Mouse (Mus musculus) intestine, postnatal 0 days (tissue): ENCODE results near the gene Cdh19. TPM values are rescaled to one million over a fixed set of nuclear protein-coding genes. Genes with fewer than 3 reads are reported as not detected.

Experiments used
- ATAC-seq: fragments of 200-750 bp; cut with Nextera tagmentation; 2 replicates; pipeline ENCODE4 v1.8.0; 2017; ENCODE audit warnings: mild to moderate bottlenecking, moderate TSS enrichment, moderate library complexity
- H3K27ac ChIP-seq: fragments of 300-500 bp; sonication (generic); 2 replicates; pipeline ENCODE4 v1.5.1; 2014; ENCODE audit warnings: mild to moderate bottlenecking, low read depth, low read length, moderate library complexity
- H3K27me3 ChIP-seq: fragments of 300-500 bp; sonication (generic); replicated peaks from 2 replicates; pipeline ENCODE4 v1.6.1; 2014; ENCODE audit warnings: low read length, mixed read lengths; ENCODE audit not compliant: control insufficient read depth, insufficient read depth
- H3K36me3 ChIP-seq: fragments of 300-500 bp; sonication (generic); 2 replicates; pipeline ENCODE4 v1.6.1; 2014; ENCODE audit warnings: mild to moderate bottlenecking, moderate library complexity; ENCODE audit not compliant: control insufficient read depth, insufficient read depth
- H3K4me1 ChIP-seq: fragments of 300-500 bp; sonication (generic); replicated peaks from 2 replicates; pipeline ENCODE4 v1.6.1; 2014; ENCODE audit warnings: antibody characterized with exemption, low read length, mixed read lengths; ENCODE audit not compliant: control insufficient read depth, insufficient read depth
- H3K4me2 ChIP-seq: fragments of 300-500 bp; sonication (generic); replicated peaks from 2 replicates; pipeline ENCODE4 v1.6.1; 2014; ENCODE audit warnings: low read depth, mild to moderate bottlenecking, moderate library complexity
- H3K4me3 ChIP-seq: fragments of 300-500 bp; sonication (generic); 2 replicates; pipeline ENCODE4 v1.5.1; 2014; ENCODE audit warnings: low read depth, low read length
- H3K9ac ChIP-seq: fragments of 300-500 bp; sonication (generic); 2 replicates; pipeline ENCODE4 v1.6.1; 2014; ENCODE audit warnings: mild to moderate bottlenecking, low read depth, low read length
- H3K9me3 ChIP-seq: fragments of 300-500 bp; sonication (generic); 2 replicates; pipeline ENCODE4 v1.6.1; 2016; ENCODE audit warnings: mixed run types; ENCODE audit not compliant: control insufficient read depth
- CTCF ChIP-seq: sonication (generic); IDR thresholded peaks from 2 replicates; pipeline ENCODE4 v1.5.1; 2016; ENCODE audit warnings: low read depth, mild to moderate bottlenecking, control low read depth, antibody characterized with exemption, moderate library complexity
- WGBS: fragments of 180-500 bp; shearing (Covaris S2); extraction: QIAGEN DNeasy Blood & Tissue Kit; methylation state at CpG from one replicate; pipeline ENCODE4 v1.1.7; 2014; 5-methylcytosine and 5-hydroxymethylcytosine counted together
- polyA plus RNA-seq: library from polyadenylated mRNA; unstranded; fragments of >200 nt; fragmentation: Nextera tagmentation; extraction: Ambion mirVana; gene quantifications from 2 replicates; pipeline ENCODE4 v1.2.1, GENCODE M21; 2015

The Cdh19 gene
- polyA plus RNA-seq, 1 experiment from 2014 or later = 0.80 TPM

DNA sequence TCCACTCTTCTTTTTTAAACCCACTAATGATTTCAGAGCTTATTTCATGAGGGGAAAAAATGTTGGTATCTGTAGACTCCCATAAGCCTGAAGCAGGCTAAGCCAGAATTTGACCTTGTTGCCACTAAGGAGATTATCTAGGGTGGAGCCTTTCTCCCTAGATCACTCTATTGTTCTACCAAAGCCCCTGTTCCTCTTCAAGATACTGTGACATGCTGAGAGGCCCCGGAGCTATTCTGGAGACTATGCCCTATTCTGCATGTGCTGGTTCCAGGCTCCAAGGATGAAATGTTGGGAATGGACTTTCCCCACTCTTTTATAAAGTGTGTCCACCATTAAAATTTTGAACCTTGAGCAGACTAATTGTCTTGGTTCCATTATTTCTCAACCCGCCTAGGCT lies 73.1 kb downstream of the Cdh19 start:
- Histone ChIP-seq H3K4me2 (no peak overlapping the region), H3K36me3 (no peaks in the 10 kb centered on the region), H3K4me1 (no peaks in the 10 kb centered on the region), H3K4me3 (no peak overlapping the region), H3K27ac (no peak overlapping the region), H3K27me3 (no peaks in the 10 kb centered on the region), H3K9me3 (no peaks in the 10 kb centered on the region), H3K9ac (no peak overlapping the region)
- ATAC-seq = no peak
- TF ChIP-seq CTCF = no peak
- 78% methylated on average over 2 of the region's 2 CpGs for WGBS
